Mouse (Mus musculus) limb, embryonic 10.5 days (tissue): Measurements from ENCODE around the gene Zfp11. TPM values are rescaled to one million over a fixed set of nuclear protein-coding genes. Genes with fewer than 3 reads are reported as not detected.
A peak's percentile ranks its signal among the peaks of the same experiment; 100 is the strongest.
"Not testable (repeated sequence)": the region's sequence is repeated elsewhere in the genome, so short reads cannot be mapped to it uniquely, and the experiment has no call there.

Source experiments
- DNase-seq: peaks from one replicate; pipeline ENCODE4 v3.0.0-alpha.2; 2017; ENCODE audit warnings: low spot score
- H3K27ac ChIP-seq: fragments of 300-500 bp; sonication (generic); 2 replicates; pipeline ENCODE4 v1.5.1; 2016; ENCODE audit warnings: mild to moderate bottlenecking
- H3K27me3 ChIP-seq: fragments of 300-500 bp; sonication (generic); 2 replicates; pipeline ENCODE4 v1.6.1; 2016; ENCODE audit warnings: low read depth, mild to moderate bottlenecking; ENCODE audit not compliant: poor library complexity, severe bottlenecking
- H3K36me3 ChIP-seq: fragments of 300-500 bp; sonication (generic); 2 replicates; pipeline ENCODE4 v1.6.1; 2016; ENCODE audit warnings: mild to moderate bottlenecking, moderate library complexity
- H3K4me1 ChIP-seq: fragments of 300-500 bp; sonication (generic); 2 replicates; pipeline ENCODE4 v1.6.1; 2016
- H3K4me3 ChIP-seq: fragments of 300-500 bp; sonication (generic); 2 replicates; pipeline ENCODE4 v1.5.1; 2016; ENCODE audit warnings: mild to moderate bottlenecking, moderate library complexity
- H3K9me3 ChIP-seq: fragments of 300-500 bp; sonication (generic); replicated peaks from 2 replicates; pipeline ENCODE4 v1.6.1; 2016; ENCODE audit warnings: mild to moderate bottlenecking
- WGBS: fragments of 180-500 bp; shearing (Covaris S2); methylation state at CpG from one replicate; pipeline ENCODE4 v1.1.7; 2016; 5-methylcytosine and 5-hydroxymethylcytosine counted together
- polyA plus RNA-seq: library from polyadenylated mRNA; unstranded; fragments of >200 nt; fragmentation: Nextera tagmentation; extraction: Ambion mirVana; gene quantifications from 2 replicates; pipeline ENCODE4 v1.2.1, GENCODE M21; 2016

Zfp11 gene
- 5.9 and 7.0 TPM in 2 replicates for polyA plus RNA-seq

GRCm38 (mm10) chr5:129670036-129670458, at the start of gene Zfp11:
Zfp11 (minus strand) TSS chr5:129670099.
- Histone ChIP-seq H3K9me3 (0 out of 2 replicates have a peak, but pooled peaks cover 3% of the 10 kb centered on the region), H3K27me3 (no peaks in the 10 kb centered on the region), H3K4me3 (peak within 1 kb of the TSS; percentile 88), H3K36me3 (no peaks in the 10 kb centered on the region), H3K27ac (peak within 1 kb of the TSS; percentile 87), H3K4me1 (peaks cover 8% of the 10 kb centered on the region)
- WGBS: under 1% methylated on average over 23 of the region's 23 CpGs
- peak; percentile 92 for DNase-seq

- Histone ChIP-seq H3K27me3 (no peaks in the 10 kb centered on the region), H3K9me3 (no peaks in the 10 kb centered on the region), H3K36me3 (peaks cover 45% of the 10 kb centered on the region), H3K4me1 (peaks cover 8% of the 10 kb centered on the region), H3K27ac (no peak overlapping the region), H3K4me3 (no peak overlapping the region)
- no peak for DNase-seq
- WGBS: 87% methylated on average over 9 of the region's 9 CpGs
Observed at GRCm38 (mm10) chr5:129717016-129717415, 47.1 kb upstream of the Zfp11 start.

- under 1% methylated on average over 33 of the region's 33 CpGs for WGBS
- H3K4me3 ChIP-seq: peak within 1 kb of the TSS; percentile 76
- peaks cover 40% of the 10 kb centered on the region for H3K36me3 ChIP-seq
- H3K9me3 ChIP-seq: no peaks in the 10 kb centered on the region
- H3K27me3 ChIP-seq: no peaks in the 10 kb centered on the region
- H3K27ac ChIP-seq: peak within 1 kb of the TSS; percentile 79
- peak; percentile 93 for DNase-seq
- peaks cover 8% of the 10 kb centered on the region for H3K4me1 ChIP-seq
Observed at GRCm38 (mm10) chr5:129715326-129715861, 45.5 kb upstream of the Zfp11 start, which contains the start of gene Mrps17. Mrps17 (plus strand) TSS chr5:129715497.

DNA sequence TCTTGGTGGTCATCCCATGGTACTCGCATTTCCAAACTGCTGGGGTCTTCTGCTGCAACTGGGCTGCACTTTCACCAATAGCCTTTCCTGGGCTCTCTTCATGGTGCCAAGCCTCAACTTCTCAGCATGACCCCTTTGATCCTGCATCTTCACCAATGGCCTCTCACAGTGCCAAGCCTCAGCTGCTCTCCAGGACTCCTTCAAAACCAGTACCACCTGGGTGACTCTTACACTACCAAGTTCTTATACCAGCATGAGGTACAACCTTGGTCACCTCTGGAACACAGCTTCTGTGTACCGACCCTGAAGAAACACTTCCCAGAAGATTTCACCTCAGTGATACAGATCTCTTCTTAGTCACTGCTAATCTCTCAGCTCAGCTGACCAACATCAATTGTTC, 38.5 kb upstream of the Zfp11 start, which contains the start of gene Sept14:
TSS of gene Sept14 (minus strand) at position 101 of the 400 bp plus-strand sequence.
- Histone ChIP-seq H3K27ac (no peak within 1 kb of the TSS), H3K27me3 (no peaks in the 10 kb centered on the region), H3K36me3 (no peaks in the 10 kb centered on the region), H3K4me3 (no peak within 1 kb of the TSS), H3K9me3 (no peaks in the 10 kb centered on the region), H3K4me1 (no peaks in the 10 kb centered on the region)
- 64% methylated on average over 2 of the region's 2 CpGs for WGBS
- no peak for DNase-seq

DNA sequence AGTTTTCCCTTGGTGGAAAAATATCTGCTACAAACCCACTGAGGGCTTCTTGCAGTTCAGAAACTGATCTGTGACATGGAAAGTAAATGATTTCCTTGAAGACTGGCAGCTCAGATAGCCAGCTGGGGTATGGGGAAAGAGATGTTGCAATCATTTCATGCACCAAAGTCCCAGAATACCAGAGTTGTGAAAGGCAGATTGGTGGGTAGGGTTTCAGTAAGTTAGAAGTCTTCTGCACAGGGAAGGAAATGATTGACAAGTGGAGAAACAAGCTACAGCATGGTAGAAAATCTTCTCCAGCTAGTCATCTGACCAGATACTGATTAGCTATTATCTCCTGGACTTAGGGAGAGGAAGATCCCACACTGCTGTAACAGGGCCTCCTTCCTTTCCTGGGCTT, 33.5 kb upstream of the Zfp11 start:
- H3K4me1 ChIP-seq: no peaks in the 10 kb centered on the region
- no peak for DNase-seq
- H3K4me3 ChIP-seq: no peak overlapping the region
- H3K27me3 ChIP-seq: peaks cover 6% of the 10 kb centered on the region; the same call in 1 of the 2 replicates
- H3K9me3 ChIP-seq: no peaks in the 10 kb centered on the region
- H3K36me3 ChIP-seq: no peaks in the 10 kb centered on the region
- H3K27ac ChIP-seq: no peak overlapping the region

DNA sequence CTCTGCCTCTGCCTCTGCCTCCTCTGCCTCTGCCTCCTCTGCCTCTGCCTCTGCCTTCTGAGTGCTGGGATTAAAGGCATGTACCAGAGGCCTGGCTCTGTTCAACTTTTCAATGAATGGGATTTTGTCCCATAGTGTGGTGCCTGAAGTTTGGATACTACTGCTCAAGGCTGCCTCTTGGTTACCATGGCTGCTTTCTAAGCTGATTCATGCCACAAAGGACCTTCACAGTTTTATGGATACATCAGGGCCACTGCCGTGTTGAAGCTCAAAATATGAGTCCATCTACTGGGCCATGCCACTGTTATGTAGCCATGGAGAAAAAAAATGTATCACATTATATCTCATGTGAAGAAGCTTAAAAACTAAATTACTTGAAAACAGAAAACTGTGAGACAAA, 31.8 kb upstream of the Zfp11 start:
- peaks cover 6% of the 10 kb centered on the region; the same call in 1 of the 2 replicates for H3K27me3 ChIP-seq
- H3K36me3 ChIP-seq: no peaks in the 10 kb centered on the region
- H3K4me3 ChIP-seq: no peak overlapping the region
- WGBS: 80% methylated on average over 1 of the region's 1 CpGs
- H3K9me3 ChIP-seq: no peaks in the 10 kb centered on the region
- no peaks in the 10 kb centered on the region for H3K4me1 ChIP-seq
- DNase-seq: no peak
- H3K27ac ChIP-seq: no peak overlapping the region

DNA sequence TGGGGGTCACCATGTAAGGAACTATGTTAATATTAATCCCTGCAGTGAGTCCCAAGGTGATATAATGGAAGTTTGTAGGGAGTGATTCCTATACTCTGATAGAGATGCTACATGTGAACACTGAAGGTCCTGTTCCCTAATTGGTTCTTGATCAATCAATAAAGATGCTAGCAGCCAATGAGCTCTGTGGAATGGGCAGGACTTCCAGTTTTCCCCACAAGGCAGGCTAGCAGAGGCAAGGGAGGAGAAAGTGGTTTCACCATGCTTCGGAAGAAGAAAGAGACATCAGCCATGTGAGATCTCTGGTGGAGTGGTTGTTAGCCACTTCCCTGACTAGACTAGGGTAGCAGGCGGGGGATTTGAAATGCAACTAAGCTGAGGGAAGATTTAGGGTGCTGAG, 30.6 kb upstream of the Zfp11 start:
- no peaks in the 10 kb centered on the region for H3K36me3 ChIP-seq
- H3K9me3 ChIP-seq: no peaks in the 10 kb centered on the region
- H3K4me1 ChIP-seq: no peaks in the 10 kb centered on the region
- no peak overlapping the region for H3K27ac ChIP-seq
- 38% methylated on average over 2 of the region's 2 CpGs for WGBS
- DNase-seq: no peak
- peaks cover 6% of the 10 kb centered on the region; the same call in 1 of the 2 replicates for H3K27me3 ChIP-seq
- no peak overlapping the region for H3K4me3 ChIP-seq

- H3K27me3 ChIP-seq: no peaks in the 10 kb centered on the region
- 87% methylated on average over 3 of the region's 3 CpGs for WGBS
- DNase-seq: no peak
- H3K36me3 ChIP-seq: no peaks in the 10 kb centered on the region
- no peaks in the 10 kb centered on the region for H3K9me3 ChIP-seq
- no peak overlapping the region for H3K4me3 ChIP-seq
- H3K4me1 ChIP-seq: no peaks in the 10 kb centered on the region
- no peak overlapping the region for H3K27ac ChIP-seq
Observed at GRCm38 (mm10) chr5:129690528-129690927, 20.6 kb upstream of the Zfp11 start.

- Histone ChIP-seq H3K27ac (no peak overlapping the region), H3K36me3 (no peaks in the 10 kb centered on the region), H3K4me3 (no peak overlapping the region), H3K4me1 (no peaks in the 10 kb centered on the region), H3K9me3 (no peaks in the 10 kb centered on the region), H3K27me3 (no peaks in the 10 kb centered on the region)
- 89% methylated on average over 7 of the region's 7 CpGs for WGBS
- no peak for DNase-seq
Observed at GRCm38 (mm10) chr5:129687621-129688020, 17.7 kb upstream of the Zfp11 start.

DNA sequence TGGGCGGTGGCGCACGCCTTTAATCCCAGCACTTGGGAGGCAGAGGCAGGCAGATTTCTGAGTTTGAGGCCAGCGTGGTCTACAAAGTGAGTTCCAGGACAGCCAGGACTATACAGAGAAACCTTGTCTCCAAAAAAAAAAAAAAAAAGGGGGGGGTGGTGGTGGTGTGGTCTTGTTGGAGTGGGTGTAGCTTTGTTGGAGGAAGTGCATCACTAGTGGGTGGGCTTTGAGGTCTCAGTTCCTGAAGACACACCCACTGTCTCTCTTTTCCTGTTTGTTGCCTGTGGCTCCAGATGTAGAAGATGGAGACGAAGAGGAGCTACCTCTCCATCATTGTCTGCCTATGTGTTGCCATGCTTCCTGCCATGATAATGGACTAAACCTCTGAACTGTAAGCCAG, 15.2 kb upstream of the Zfp11 start:
- H3K4me3 ChIP-seq, H3K9me3 ChIP-seq, H3K4me1 ChIP-seq, H3K27ac ChIP-seq, H3K27me3 ChIP-seq, DNase-seq, H3K36me3 ChIP-seq: not testable (repeated sequence)
- WGBS: 94% methylated on average over 5 of the region's 5 CpGs

GRCm38 (mm10) chr5:129669453-129670035, 355 bp downstream of the Zfp11 start:
- Histone ChIP-seq H3K36me3 (no peaks in the 10 kb centered on the region), H3K9me3 (0 out of 2 replicates have a peak, but pooled peaks cover 3% of the 10 kb centered on the region), H3K4me3 (peak overlapping the region; percentile 88), H3K27me3 (no peaks in the 10 kb centered on the region), H3K27ac (peak overlapping the region; percentile 87), H3K4me1 (peaks cover 8% of the 10 kb centered on the region)
- DNase-seq: no peak
- WGBS: 1% methylated on average over 31 of the region's 31 CpGs

- Histone ChIP-seq H3K27ac (no peak overlapping the region), H3K36me3 (no peaks in the 10 kb centered on the region), H3K27me3 (no peaks in the 10 kb centered on the region), H3K4me3 (no peak overlapping the region), H3K9me3 (no peaks in the 10 kb centered on the region), H3K4me1 (peaks cover 8% of the 10 kb centered on the region)
- 92% methylated on average over 4 of the region's 4 CpGs for WGBS
- DNase-seq: no peak
Observed at GRCm38 (mm10) chr5:129667851-129668250, 2.0 kb downstream of the Zfp11 start.

GRCm38 (mm10) chr5:129666271-129666909, 3.5 kb downstream of the Zfp11 start:
- no peaks in the 10 kb centered on the region for H3K27me3 ChIP-seq
- H3K9me3 ChIP-seq: no peaks in the 10 kb centered on the region
- no peak overlapping the region for H3K27ac ChIP-seq
- DNase-seq: no peak
- no peak overlapping the region for H3K4me3 ChIP-seq
- 96% methylated on average over 10 of the region's 10 CpGs for WGBS
- H3K4me1 ChIP-seq: peaks cover 8% of the 10 kb centered on the region
- H3K36me3 ChIP-seq: no peaks in the 10 kb centered on the region
